Mouse (Mus musculus) midbrain, embryonic 11.5 days (tissue): ENCODE measurements around the gene Cklf. TPM values are rescaled to one million over a fixed set of nuclear protein-coding genes. Genes with fewer than 3 reads are reported as not detected.

Experiments
- ATAC-seq: fragments of 200-750 bp; cut with Nextera tagmentation; 2 replicates; pipeline ENCODE4 v1.8.0; 2017; ENCODE audit warnings: moderate TSS enrichment, moderate library complexity; ENCODE audit not compliant: low FRiP score
- DNase-seq: peaks from one replicate; pipeline ENCODE4 v3.0.0; 2015; ENCODE audit warnings: low spot score; ENCODE audit errors: missing footprints
- H3K27ac ChIP-seq: fragments of 300-500 bp; sonication (generic); 2 replicates; pipeline ENCODE4 v1.5.1; 2014; ENCODE audit warnings: low read depth, low read length
- H3K27me3 ChIP-seq: fragments of 300-500 bp; sonication (generic); 2 replicates; pipeline ENCODE4 v1.6.1; 2014; ENCODE audit warnings: mild to moderate bottlenecking, low read length, moderate library complexity, mixed read lengths; ENCODE audit not compliant: control insufficient read depth, insufficient read depth
- H3K36me3 ChIP-seq: fragments of 300-500 bp; sonication (generic); 2 replicates; pipeline ENCODE4 v1.6.1; 2014; ENCODE audit warnings: mild to moderate bottlenecking, low read length, moderate library complexity, mixed read lengths; ENCODE audit not compliant: control insufficient read depth, insufficient read depth
- H3K4me1 ChIP-seq: fragments of 300-500 bp; sonication (generic); 2 replicates; pipeline ENCODE4 v1.6.1; 2014; ENCODE audit warnings: low read length; ENCODE audit not compliant: control insufficient read depth, insufficient read depth
- H3K4me2 ChIP-seq: fragments of 300-500 bp; sonication (generic); 2 replicates; pipeline ENCODE4 v1.6.1; 2014; ENCODE audit warnings: mild to moderate bottlenecking, moderate library complexity
- H3K4me3 ChIP-seq: fragments of 300-500 bp; sonication (generic); 2 replicates; pipeline ENCODE4 v1.5.1; 2014; ENCODE audit warnings: low read depth, low read length
- H3K9ac ChIP-seq: fragments of 300-500 bp; sonication (generic); 2 replicates; pipeline ENCODE4 v1.6.1; 2014; ENCODE audit warnings: low read length
- H3K9me3 ChIP-seq: fragments of 300-500 bp; sonication (generic); 2 replicates; pipeline ENCODE4 v1.6.1; 2016; ENCODE audit warnings: low read length; ENCODE audit not compliant: control insufficient read depth
- WGBS: fragments of 180-500 bp; shearing (Covaris S2); extraction: QIAGEN DNeasy Blood & Tissue Kit; methylation state at CpG from one replicate; pipeline ENCODE4 v1.1.7; 2014; 5-methylcytosine and 5-hydroxymethylcytosine counted together
- polyA plus RNA-seq: library from polyadenylated mRNA; unstranded; fragments of >200 nt; fragmentation: Nextera tagmentation; extraction: Ambion mirVana; gene quantifications from 2 replicates; pipeline ENCODE4 v1.2.1, GENCODE M21; 2014

The Cklf gene
- 35.0 and 37.2 TPM in 2 replicates for polyA plus RNA-seq

- DNase-seq: peak; percentile 100
- WGBS: 4% methylated on average over 41 of the region's 41 CpGs
- peak; percentile 87 for ATAC-seq
- Histone ChIP-seq H3K4me1 (peaks cover 9% of the 10 kb centered on the region; the same call in 1 of the 2 replicates), H3K27me3 (no peaks in the 10 kb centered on the region), H3K4me3 (peak within 1 kb of the TSS; percentile 59), H3K9me3 (no peaks in the 10 kb centered on the region), H3K27ac (no peak within 1 kb of the TSS; the same call in 1 of the 2 replicates), H3K9ac (peak within 1 kb of the TSS; percentile 84), H3K4me2 (peak within 1 kb of the TSS; percentile 77), H3K36me3 (no peaks in the 10 kb centered on the region)
Observed at GRCm38 (mm10) chr8:104250439-104251367, at the start of gene Cklf. Gene Cklf, plus strand, starts transcription at chr8:104250861.

GRCm38 (mm10) chr8:104201622-104202021, 49.0 kb upstream of the Cklf start:
- no peak overlapping the region for H3K9ac ChIP-seq
- no peak overlapping the region for H3K27ac ChIP-seq
- no peaks in the 10 kb centered on the region for H3K27me3 ChIP-seq
- WGBS: 94% methylated on average over 3 of the region's 3 CpGs
- no peak overlapping the region for H3K4me3 ChIP-seq
- no peaks in the 10 kb centered on the region for H3K9me3 ChIP-seq
- DNase-seq: no peak
- no peaks in the 10 kb centered on the region for H3K36me3 ChIP-seq
- ATAC-seq: no peak
- H3K4me2 ChIP-seq: no peak overlapping the region
- H3K4me1 ChIP-seq: no peaks in the 10 kb centered on the region

DNA sequence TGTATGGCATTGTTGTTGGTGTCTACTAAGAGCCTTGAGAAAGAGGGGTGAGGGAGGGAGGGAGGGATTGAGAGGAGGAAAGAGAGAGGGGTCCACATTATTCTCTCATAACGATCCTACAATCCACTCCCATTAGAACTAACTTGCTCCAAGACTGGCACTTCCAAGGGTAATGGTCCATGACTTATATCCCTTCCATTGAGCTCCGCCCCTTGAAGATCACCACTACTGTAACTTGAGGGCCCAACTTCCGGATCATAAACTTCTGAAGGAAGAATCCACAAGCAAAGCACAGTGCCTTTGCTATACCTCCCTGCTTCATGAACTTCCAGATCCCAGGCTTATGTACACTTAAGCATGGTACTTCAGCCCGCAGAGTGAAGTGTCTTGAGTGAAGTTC, 48.3 kb upstream of the Cklf start:
- no peak for DNase-seq
- no peak overlapping the region for H3K4me2 ChIP-seq
- ATAC-seq: no peak
- H3K4me1 ChIP-seq: no peaks in the 10 kb centered on the region
- no peaks in the 10 kb centered on the region for H3K36me3 ChIP-seq
- WGBS: 89% methylated on average over 4 of the region's 4 CpGs
- no peak overlapping the region for H3K9ac ChIP-seq
- H3K4me3 ChIP-seq: no peak overlapping the region
- no peaks in the 10 kb centered on the region for H3K9me3 ChIP-seq
- no peak overlapping the region for H3K27ac ChIP-seq
- H3K27me3 ChIP-seq: no peaks in the 10 kb centered on the region

- Histone ChIP-seq H3K27me3 (no peaks in the 10 kb centered on the region), H3K27ac (no peak overlapping the region), H3K4me3 (no peak overlapping the region), H3K9me3 (no peaks in the 10 kb centered on the region), H3K4me2 (no peak overlapping the region), H3K4me1 (no peaks in the 10 kb centered on the region), H3K9ac (no peak overlapping the region), H3K36me3 (no peaks in the 10 kb centered on the region)
- 0 out of 2 replicates have a peak, but pooled peaks have one; percentile 27 for ATAC-seq
- WGBS: 62% methylated on average over 3 of the region's 3 CpGs
- DNase-seq: no peak
Observed at GRCm38 (mm10) chr8:104205292-104205691, 45.4 kb upstream of the Cklf start.

GRCm38 (mm10) chr8:104217601-104218000, 33.1 kb upstream of the Cklf start:
- DNase-seq (no peak), ATAC-seq (no peak)
- Histone ChIP-seq H3K4me1 (peaks cover 6% of the 10 kb centered on the region; the same call in 1 of the 2 replicates), H3K9me3 (no peaks in the 10 kb centered on the region), H3K9ac (no peak overlapping the region), H3K27me3 (no peaks in the 10 kb centered on the region), H3K27ac (no peak overlapping the region), H3K36me3 (no peaks in the 10 kb centered on the region), H3K4me3 (no peak overlapping the region), H3K4me2 (no peak overlapping the region)
- WGBS: 89% methylated on average over 5 of the region's 5 CpGs

DNA sequence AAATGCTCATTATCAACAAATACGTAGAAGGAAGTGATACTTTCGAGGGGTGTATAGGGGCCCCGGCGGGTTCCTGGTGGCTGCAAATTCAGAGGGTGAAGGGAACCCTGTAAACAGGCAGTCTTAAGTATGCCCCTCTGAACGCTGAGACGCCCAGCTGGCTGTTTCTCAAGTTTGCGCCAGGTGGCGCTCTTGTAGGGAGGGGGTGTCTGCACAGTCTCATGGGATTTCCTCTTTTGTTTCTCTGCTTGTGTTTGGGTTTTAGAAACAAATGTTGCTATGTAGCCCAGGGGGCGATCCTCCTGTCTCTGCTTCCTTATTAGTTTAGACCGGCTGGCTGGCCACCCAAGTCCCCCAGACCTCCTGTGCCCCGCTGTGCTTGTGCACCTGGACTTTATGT, 31.6 kb upstream of the Cklf start:
- peak; percentile 36; the same call in 1 of the 2 replicates for ATAC-seq
- no peak overlapping the region for H3K4me2 ChIP-seq
- H3K4me3 ChIP-seq: no peak overlapping the region
- no peak overlapping the region for H3K9ac ChIP-seq
- H3K4me1 ChIP-seq: peaks cover 2% of the 10 kb centered on the region; the same call in 1 of the 2 replicates
- DNase-seq: peak; percentile 89
- 31% methylated on average over 11 of the region's 11 CpGs for WGBS
- H3K36me3 ChIP-seq: no peaks in the 10 kb centered on the region
- H3K27me3 ChIP-seq: no peaks in the 10 kb centered on the region
- H3K27ac ChIP-seq: no peak overlapping the region
- H3K9me3 ChIP-seq: no peaks in the 10 kb centered on the region

GRCm38 (mm10) chr8:104219806-104220205, 30.9 kb upstream of the Cklf start:
- ATAC-seq (peak; percentile 57; the same call in 1 of the 2 replicates), DNase-seq (peak; percentile 95)
- Histone ChIP-seq H3K9ac (no peak overlapping the region), H3K9me3 (no peaks in the 10 kb centered on the region; the same call in 1 of the 2 replicates), H3K4me1 (peaks cover 2% of the 10 kb centered on the region; the same call in 1 of the 2 replicates), H3K27me3 (no peaks in the 10 kb centered on the region), H3K4me3 (no peak overlapping the region), H3K27ac (no peak overlapping the region), H3K4me2 (no peak overlapping the region), H3K36me3 (no peaks in the 10 kb centered on the region)
- 43% methylated on average over 5 of the region's 5 CpGs for WGBS

GRCm38 (mm10) chr8:104227048-104227447, 23.6 kb upstream of the Cklf start:
- no peak for ATAC-seq
- no peak for DNase-seq
- peaks cover 9% of the 10 kb centered on the region for H3K36me3 ChIP-seq
- H3K4me1 ChIP-seq: peaks cover under 1% of the 10 kb centered on the region; the same call in 1 of the 2 replicates
- no peak overlapping the region for H3K27ac ChIP-seq
- 89% methylated on average over 5 of the region's 5 CpGs for WGBS
- no peaks in the 10 kb centered on the region; the same call in 1 of the 2 replicates for H3K9me3 ChIP-seq
- no peak overlapping the region for H3K4me2 ChIP-seq
- H3K27me3 ChIP-seq: no peaks in the 10 kb centered on the region
- H3K4me3 ChIP-seq: no peak overlapping the region
- no peak overlapping the region for H3K9ac ChIP-seq

DNA sequence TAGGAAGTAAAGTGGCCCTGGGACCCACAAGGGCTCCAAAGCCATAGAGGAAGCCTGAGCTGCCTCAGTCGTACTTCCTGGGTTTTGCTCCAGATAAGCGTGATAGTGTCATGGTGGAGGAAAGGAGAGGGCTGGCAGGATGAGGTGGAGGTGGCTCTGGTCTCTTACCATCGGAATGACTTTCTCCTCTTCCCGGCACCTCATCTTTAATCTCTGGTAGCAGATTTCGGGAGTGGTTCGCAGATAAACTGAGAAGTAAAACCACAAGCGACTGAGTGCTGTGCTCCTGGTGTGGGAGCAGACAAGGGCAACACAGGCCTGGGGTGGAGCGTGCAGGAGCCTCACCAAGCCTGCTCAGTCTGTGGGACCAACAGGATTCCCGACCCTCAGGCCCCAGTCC, 20.3 kb upstream of the Cklf start:
- H3K4me2 ChIP-seq: no peak overlapping the region
- DNase-seq (peak; percentile 75), ATAC-seq (no peak)
- H3K4me1 ChIP-seq: no peaks in the 10 kb centered on the region
- H3K27ac ChIP-seq: no peak overlapping the region
- peaks cover 9% of the 10 kb centered on the region for H3K36me3 ChIP-seq
- no peaks in the 10 kb centered on the region for H3K27me3 ChIP-seq
- H3K9ac ChIP-seq: no peak overlapping the region
- WGBS: 90% methylated on average over 9 of the region's 9 CpGs
- H3K9me3 ChIP-seq: no peaks in the 10 kb centered on the region
- H3K4me3 ChIP-seq: no peak overlapping the region
